Mouse (Mus musculus) natural killer cell, adult 2 months (primary cell): ENCODE data around the gene Ccnf.
A peak's percentile ranks its signal among the peaks of the same experiment; 100 is the strongest.

Experiments
- DNase-seq, 2 experiments: peaks; one replicate each; pipeline ENCODE4 v3.0.0; 2022; ENCODE audit warnings: low spot score in 2 of 2

Gene Ccnf

GRCm38 (mm10) chr17:24251320-24252069 is at the start of gene Ccnf:
Gene Ccnf, minus strand, starts transcription at chr17:24251484.
- DNase-seq, result peak; percentile 94 to 95

GRCm38 (mm10) chr17:24300651-24301050 is 49.4 kb upstream of the Ccnf start:
- no peak for DNase-seq

GRCm38 (mm10) chr17:24289338-24289737 is 38.1 kb upstream of the Ccnf start:
- DNase-seq, result no peak

- no peak for DNase-seq
Observed at GRCm38 (mm10) chr17:24288477-24288876, 37.2 kb upstream of the Ccnf start.

GRCm38 (mm10) chr17:24285680-24286079 is 34.4 kb upstream of the Ccnf start:
- peak; percentile 18 to 50 for DNase-seq

- DNase-seq, result no peak
Observed at GRCm38 (mm10) chr17:24283266-24283818, 32.1 kb upstream of the Ccnf start.

- no peak for DNase-seq
Observed at GRCm38 (mm10) chr17:24282637-24283036, 31.4 kb upstream of the Ccnf start.

GRCm38 (mm10) chr17:24279907-24280306 is 28.6 kb upstream of the Ccnf start:
- no peak for DNase-seq

GRCm38 (mm10) chr17:24267133-24267532 is 15.8 kb upstream of the Ccnf start:
- DNase-seq, result no peak

GRCm38 (mm10) chr17:24264766-24265165 is 13.5 kb upstream of the Ccnf start:
- DNase-seq, result no peak

- DNase-seq, result no peak
Observed at GRCm38 (mm10) chr17:24260516-24260915, 9.2 kb upstream of the Ccnf start.

- no peak for DNase-seq
Observed at GRCm38 (mm10) chr17:24259702-24260101, 8.4 kb upstream of the Ccnf start.

GRCm38 (mm10) chr17:24258981-24259380 is 7.7 kb upstream of the Ccnf start:
- DNase-seq, result no peak

- no peak for DNase-seq
Observed at GRCm38 (mm10) chr17:24252329-24252728, 1.0 kb upstream of the Ccnf start.

GRCm38 (mm10) chr17:24250988-24251319 is 330 bp downstream of the Ccnf start:
- DNase-seq, result peak in 1 of 2 experiments; percentile 23

GRCm38 (mm10) chr17:24248641-24249040 is 2.6 kb downstream of the Ccnf start:
- peak in 1 of 2 experiments; percentile 18 for DNase-seq

GRCm38 (mm10) chr17:24244061-24244460 is 7.2 kb downstream of the Ccnf start:
- no peak for DNase-seq

GRCm38 (mm10) chr17:24243311-24243969 is 7.8 kb downstream of the Ccnf start:
- peak; percentile 49 to 66 for DNase-seq

- DNase-seq, result no peak
Observed at GRCm38 (mm10) chr17:24236921-24237320, 14.4 kb downstream of the Ccnf start.

- DNase-seq, result no peak
Observed at GRCm38 (mm10) chr17:24236479-24236878, 14.8 kb downstream of the Ccnf start.

- DNase-seq, result no peak
Observed at GRCm38 (mm10) chr17:24227941-24228340, 23.3 kb downstream of the Ccnf start.

GRCm38 (mm10) chr17:24226721-24227120 is 24.6 kb downstream of the Ccnf start:
- no peak for DNase-seq

- DNase-seq, result no peak
Observed at GRCm38 (mm10) chr17:24225851-24226250, 25.4 kb downstream of the Ccnf start.
